Mouse (Mus musculus): ENCODE data around the gene Brd2. TPM values are rescaled to one million over a fixed set of nuclear protein-coding genes. Genes with fewer than 3 reads are reported as not detected.
A peak's percentile ranks its signal among the peaks of the same experiment; 100 is the strongest.

Gene Brd2
- total and polyA plus RNA-seq, 2 experiments from 2014 or later, result 124 to 233 TPM

GRCm38 (mm10) chr17:34093199-34093874, 29.1 kb downstream of the Brd2 start:
- Histone ChIP-seq H3K27ac (ENCODE audit: low read depth, low read length) (no peak overlapping the region), H3K36me3 (ENCODE audit: insufficient read depth, low read length) (no peaks in the 10 kb centered on the region), H3K4me1 (ENCODE audit: insufficient read depth, low read length) (no peaks in the 10 kb centered on the region), H3K4me3 (ENCODE audit: low read depth, low read length) (no peak overlapping the region), H3K4me2 (ENCODE audit: low read depth, low read length, poor library complexity, severe bottlenecking) (no peak overlapping the region), H3K27me3 (ENCODE audit: insufficient read depth, low read length) (no peaks in the 10 kb centered on the region), H3K9me3 (ENCODE audit: low read length) (no peaks in the 10 kb centered on the region), H3K9ac (replicated peaks; ENCODE audit: low read length, poor library complexity, severe bottlenecking) (no peak overlapping the region)
- TF ChIP-seq CTCF (IDR thresholded peaks at IDR 0.05), result no peak
- WGBS, result 40% methylated on average over 7 of the region's 7 CpGs
- DNase-seq (ENCODE audit: low spot score), result no peak
- ATAC-seq (ENCODE audit: low FRiP score), result no peak

GRCm38 (mm10) chr17:34092197-34092875, 30.1 kb downstream of the Brd2 start, which contains the start of gene H2-Oa:
TSS of gene H2-Oa (plus strand) at chr17:34092340.
- ATAC-seq (ENCODE audit: low FRiP score) (no peak), DNase-seq (ENCODE audit: low spot score) (no peak)
- H3K4me2 ChIP-seq (ENCODE audit: low read depth, low read length, poor library complexity, severe bottlenecking), result no peak within 1 kb of the TSS
- H3K4me3 ChIP-seq (ENCODE audit: low read depth, low read length), result no peak within 1 kb of the TSS
- H3K27me3 ChIP-seq (ENCODE audit: insufficient read depth, low read length), result no peaks in the 10 kb centered on the region
- H3K36me3 ChIP-seq (ENCODE audit: insufficient read depth, low read length), result no peaks in the 10 kb centered on the region
- H3K4me1 ChIP-seq (ENCODE audit: insufficient read depth, low read length), result no peaks in the 10 kb centered on the region
- no peak for TF ChIP-seq CTCF (IDR thresholded peaks at IDR 0.05)
- 47% methylated on average over 11 of the region's 11 CpGs for WGBS
- H3K9me3 ChIP-seq (ENCODE audit: low read length), result no peaks in the 10 kb centered on the region
- no peak within 1 kb of the TSS for H3K27ac ChIP-seq (ENCODE audit: low read depth, low read length)
- no peak within 1 kb of the TSS for H3K9ac ChIP-seq (replicated peaks; ENCODE audit: low read length, poor library complexity, severe bottlenecking)

- Histone ChIP-seq H3K27me3 (ENCODE audit: insufficient read depth, low read length) (no peaks in the 10 kb centered on the region), H3K4me1 (ENCODE audit: insufficient read depth, low read length) (no peaks in the 10 kb centered on the region), H3K9ac (replicated peaks; ENCODE audit: low read length, poor library complexity, severe bottlenecking) (no peak overlapping the region), H3K4me2 (ENCODE audit: low read depth, low read length, poor library complexity, severe bottlenecking) (no peak overlapping the region), H3K27ac (ENCODE audit: low read depth, low read length) (no peak overlapping the region), H3K4me3 (ENCODE audit: low read depth, low read length) (no peak overlapping the region), H3K9me3 (ENCODE audit: low read length) (no peaks in the 10 kb centered on the region), H3K36me3 (ENCODE audit: insufficient read depth, low read length) (no peaks in the 10 kb centered on the region)
- TF ChIP-seq CTCF (IDR thresholded peaks at IDR 0.05), result peak; percentile 30; the same call in 1 of the 2 replicates
- WGBS, result 58% methylated on average over 7 of the region's 7 CpGs
- ATAC-seq (ENCODE audit: low FRiP score) (no peak), DNase-seq (ENCODE audit: low spot score) (no peak)
Measured at GRCm38 (mm10) chr17:34090923-34091322, 31.5 kb downstream of the Brd2 start.

DNA sequence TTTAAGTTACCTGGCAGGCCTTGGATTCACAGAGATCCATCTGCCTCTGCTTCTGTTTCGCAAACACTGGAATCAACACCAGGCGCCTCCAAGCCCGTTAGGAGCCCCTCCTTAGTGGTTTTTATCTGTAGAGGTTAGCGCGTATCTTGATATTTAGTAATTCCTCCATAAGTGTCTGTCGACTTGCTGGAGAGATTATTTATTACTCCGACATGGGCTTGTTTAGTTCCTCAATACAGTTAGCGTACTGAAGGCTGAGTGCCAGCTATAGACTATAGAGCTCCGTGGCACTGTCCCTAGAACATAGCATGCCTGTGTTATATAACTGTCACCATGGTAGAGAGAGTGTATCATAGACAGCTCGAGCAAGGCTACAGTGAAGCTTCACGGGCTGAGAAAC, 34.3 kb downstream of the Brd2 start:
- Histone ChIP-seq H3K27ac (ENCODE audit: low read depth, low read length) (no peak overlapping the region), H3K9ac (replicated peaks; ENCODE audit: low read length, poor library complexity, severe bottlenecking) (no peak overlapping the region), H3K9me3 (ENCODE audit: low read length) (no peaks in the 10 kb centered on the region), H3K4me2 (ENCODE audit: low read depth, low read length, poor library complexity, severe bottlenecking) (no peak overlapping the region), H3K4me1 (ENCODE audit: insufficient read depth, low read length) (no peaks in the 10 kb centered on the region), H3K27me3 (ENCODE audit: insufficient read depth, low read length) (no peaks in the 10 kb centered on the region), H3K4me3 (ENCODE audit: low read depth, low read length) (no peak overlapping the region), H3K36me3 (ENCODE audit: insufficient read depth, low read length) (no peaks in the 10 kb centered on the region)
- DNase-seq (ENCODE audit: low spot score), result no peak
- ATAC-seq (ENCODE audit: low FRiP score), result no peak
- 85% methylated on average over 11 of the region's 11 CpGs for WGBS
- no peak for TF ChIP-seq CTCF (IDR thresholded peaks at IDR 0.05)

GRCm38 (mm10) chr17:34087386-34087785, 35.0 kb downstream of the Brd2 start:
- DNase-seq (ENCODE audit: low spot score), result no peak
- Histone ChIP-seq H3K9me3 (ENCODE audit: low read length) (no peaks in the 10 kb centered on the region), H3K9ac (replicated peaks; ENCODE audit: low read length, poor library complexity, severe bottlenecking) (no peak overlapping the region), H3K4me3 (ENCODE audit: low read depth, low read length) (no peak overlapping the region), H3K27ac (ENCODE audit: low read depth, low read length) (no peak overlapping the region), H3K4me1 (ENCODE audit: insufficient read depth, low read length) (no peaks in the 10 kb centered on the region), H3K27me3 (ENCODE audit: insufficient read depth, low read length) (no peaks in the 10 kb centered on the region), H3K36me3 (ENCODE audit: insufficient read depth, low read length) (no peaks in the 10 kb centered on the region), H3K4me2 (ENCODE audit: low read depth, low read length, poor library complexity, severe bottlenecking) (no peak overlapping the region)
- no peak for TF ChIP-seq CTCF (IDR thresholded peaks at IDR 0.05)
- 39% methylated on average over 2 of the region's 2 CpGs for WGBS
- ATAC-seq (ENCODE audit: low FRiP score), result no peak

DNA sequence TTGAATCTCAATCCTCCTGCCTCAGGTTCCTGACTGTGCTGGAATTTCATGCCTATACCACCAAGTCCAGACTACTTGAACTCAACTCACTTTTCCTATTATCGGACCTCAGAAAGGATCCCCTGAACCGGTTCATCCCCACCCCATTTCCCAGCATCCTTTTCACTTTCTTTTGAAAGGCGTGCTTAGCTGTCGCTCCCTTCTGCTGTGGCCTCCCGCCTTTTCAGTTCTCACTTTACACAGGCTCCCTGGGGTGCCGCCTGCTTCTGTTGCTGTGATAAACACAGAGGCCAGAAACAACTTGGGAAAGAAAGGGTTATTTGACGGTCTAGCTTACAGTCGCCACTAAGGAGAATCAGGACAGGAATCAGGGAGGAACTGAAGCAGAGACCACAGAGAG, 39.3 kb downstream of the Brd2 start:
- no peaks in the 10 kb centered on the region for H3K4me1 ChIP-seq (ENCODE audit: insufficient read depth, low read length)
- no peaks in the 10 kb centered on the region for H3K9me3 ChIP-seq (ENCODE audit: low read length)
- H3K27me3 ChIP-seq (ENCODE audit: insufficient read depth, low read length), result no peaks in the 10 kb centered on the region
- H3K9ac ChIP-seq (replicated peaks; ENCODE audit: low read length, poor library complexity, severe bottlenecking), result no peak overlapping the region
- H3K4me3 ChIP-seq (ENCODE audit: low read depth, low read length), result no peak overlapping the region
- ATAC-seq (ENCODE audit: low FRiP score) (no peak), DNase-seq (ENCODE audit: low spot score) (no peak)
- no peak for TF ChIP-seq CTCF (IDR thresholded peaks at IDR 0.05)
- WGBS, result 3% methylated on average over 8 of the region's 8 CpGs
- no peak overlapping the region for H3K27ac ChIP-seq (ENCODE audit: low read depth, low read length)
- H3K4me2 ChIP-seq (ENCODE audit: low read depth, low read length, poor library complexity, severe bottlenecking), result no peak overlapping the region
- no peaks in the 10 kb centered on the region for H3K36me3 ChIP-seq (ENCODE audit: insufficient read depth, low read length)

Measured in midbrain, postnatal 0 days (tissue).